Mouse (Mus musculus): Measurements from ENCODE around the gene Ccl5.

Ccl5 gene

DNA sequence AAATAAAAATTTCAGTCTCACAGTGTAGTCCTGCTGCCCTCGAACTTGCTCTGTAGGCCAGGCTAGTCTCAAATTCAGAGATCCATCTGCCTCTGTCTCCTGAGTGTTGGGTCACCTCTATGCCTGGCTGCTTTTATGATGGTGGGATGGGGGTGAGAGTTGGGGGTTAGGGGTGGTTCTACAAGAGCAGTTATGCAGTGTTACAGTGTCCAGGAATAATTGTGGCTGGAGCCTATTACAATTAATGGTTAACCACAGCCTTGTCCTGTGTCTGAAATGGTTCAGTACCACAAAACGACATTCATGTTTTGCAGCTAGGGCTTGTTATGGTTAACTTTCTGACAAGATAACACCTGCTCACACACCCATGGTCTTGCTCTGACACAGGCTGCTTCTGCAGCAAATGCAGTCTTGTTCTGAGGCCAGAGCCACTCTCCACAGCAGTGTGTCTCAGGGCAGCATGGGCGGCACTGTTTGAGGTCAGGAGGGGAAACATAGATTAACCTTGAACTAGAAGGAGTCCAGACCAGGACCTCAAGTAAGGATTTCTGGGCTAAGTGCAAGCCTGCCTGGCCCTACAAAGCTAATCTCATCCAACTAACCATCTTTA lies 8.5 kb upstream of the Ccl5 start:
- peak; percentile 53 for DNase-seq

DNA sequence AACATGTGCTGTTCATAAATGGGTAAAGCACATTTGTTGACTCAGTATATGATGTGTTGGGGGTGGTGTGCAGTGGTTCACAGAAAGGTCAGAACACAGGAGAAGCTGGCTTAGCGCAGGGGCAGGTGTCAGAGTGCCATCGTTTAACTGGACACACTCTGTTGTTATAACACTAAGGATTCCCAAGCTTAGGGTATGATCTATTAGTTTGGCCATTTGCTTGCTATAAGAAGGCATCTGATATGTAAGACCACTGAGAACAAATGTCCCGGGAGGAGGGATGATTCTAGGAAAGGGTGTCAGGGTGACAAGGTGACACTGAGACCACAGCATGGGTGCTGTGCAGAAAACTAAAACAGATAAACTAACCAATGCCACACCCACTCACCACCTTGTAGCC lies 6.5 kb upstream of the Ccl5 start:
- DNase-seq: no peak

DNA sequence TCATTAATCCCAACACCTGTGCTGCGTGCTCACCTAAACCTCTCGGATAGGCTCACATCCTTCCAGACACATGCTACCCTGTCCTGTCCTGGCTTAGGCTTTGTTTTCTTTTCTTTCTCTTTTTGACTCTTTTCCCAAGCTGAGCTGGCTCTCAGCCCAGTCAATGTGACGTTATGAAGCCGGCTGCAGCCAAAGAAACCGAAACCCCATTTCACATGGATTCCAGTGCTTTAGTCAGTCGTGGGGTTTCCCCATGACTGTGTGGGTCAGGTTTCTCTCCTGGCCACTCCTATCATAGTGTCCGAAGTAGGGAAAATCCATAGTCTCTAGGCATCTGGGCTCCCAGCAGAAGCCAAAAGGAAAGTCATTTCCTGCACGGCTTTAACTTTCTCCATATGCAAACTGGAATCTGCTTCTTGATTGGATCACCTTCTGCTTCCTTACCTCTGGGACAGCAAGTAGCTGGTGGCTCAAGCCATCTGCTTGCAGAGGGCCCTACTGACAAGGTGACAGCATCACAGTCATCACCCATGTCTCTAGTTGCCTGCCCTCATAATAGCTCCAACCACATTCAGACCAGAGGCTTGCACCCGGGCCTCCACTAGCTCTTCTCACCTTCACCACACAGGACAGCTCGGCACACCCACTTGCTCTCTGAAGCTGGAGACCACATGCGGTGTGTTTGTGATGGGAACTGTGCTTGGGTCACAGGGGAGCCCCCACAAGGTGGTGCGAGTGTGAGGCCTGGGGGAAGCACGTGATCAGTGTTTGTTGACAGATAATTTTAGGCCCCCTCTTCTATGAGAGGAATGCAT lies 4.5 kb upstream of the Ccl5 start:
- peak; percentile 87 for DNase-seq

DNA sequence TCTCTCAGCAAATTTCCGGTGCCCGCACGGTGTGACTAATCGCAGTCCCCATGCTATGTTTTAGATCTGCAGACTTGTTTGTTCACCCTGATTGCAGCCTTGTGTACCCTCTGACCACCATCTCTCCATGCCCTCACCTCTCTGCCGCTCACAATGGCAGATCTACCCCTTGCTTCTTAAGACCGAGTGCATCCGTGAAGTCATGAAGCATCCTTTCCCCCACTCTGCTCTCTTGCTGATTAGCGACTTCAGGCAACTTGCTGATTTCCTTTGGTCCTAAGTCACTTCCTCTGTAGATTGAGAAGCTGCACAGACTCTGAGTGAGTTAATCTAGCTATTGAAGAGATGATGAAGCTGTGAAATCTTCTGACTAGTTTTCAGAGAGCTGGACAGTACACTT lies 3.8 kb upstream of the Ccl5 start:
- DNase-seq: no peak

DNA sequence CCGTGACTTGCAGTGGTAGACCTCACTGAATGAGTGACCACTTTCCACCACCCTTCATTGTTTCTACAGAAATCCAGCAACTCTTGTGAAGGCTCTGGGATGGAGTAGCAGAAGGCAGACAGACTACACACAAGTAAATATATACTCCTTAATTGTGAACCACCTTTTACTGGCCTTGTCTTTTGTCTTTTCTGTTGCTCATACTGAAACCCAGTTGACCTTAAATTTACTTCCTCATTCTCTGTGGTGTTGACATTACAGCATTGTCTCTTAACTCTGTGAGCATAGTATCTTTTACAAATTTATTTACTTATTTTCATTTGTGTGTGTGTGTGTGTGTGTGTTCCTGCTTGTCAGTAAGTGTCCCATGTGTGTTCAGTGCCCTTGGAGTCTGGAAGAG lies 2.9 kb upstream of the Ccl5 start:
- DNase-seq: no peak

DNA sequence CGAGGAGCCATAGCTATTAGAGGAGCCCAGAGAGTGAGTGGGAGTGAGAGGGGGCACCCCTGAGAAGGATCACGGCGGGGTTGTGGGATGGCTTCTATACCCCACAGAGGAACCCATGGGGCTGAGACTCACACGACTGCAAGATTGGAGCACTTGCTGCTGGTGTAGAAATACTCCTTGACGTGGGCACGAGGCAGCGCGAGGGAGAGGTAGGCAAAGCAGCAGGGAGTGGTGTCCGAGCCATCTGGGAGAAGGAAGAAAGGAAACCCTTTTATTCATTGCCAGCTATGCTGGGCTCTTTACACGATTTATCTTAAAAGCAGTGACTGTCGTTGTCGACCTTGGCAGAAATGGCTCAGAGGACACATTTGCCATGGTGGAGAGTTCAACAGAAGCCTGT lies 1.3 kb downstream of the Ccl5 start:
- DNase-seq: no peak

DNA sequence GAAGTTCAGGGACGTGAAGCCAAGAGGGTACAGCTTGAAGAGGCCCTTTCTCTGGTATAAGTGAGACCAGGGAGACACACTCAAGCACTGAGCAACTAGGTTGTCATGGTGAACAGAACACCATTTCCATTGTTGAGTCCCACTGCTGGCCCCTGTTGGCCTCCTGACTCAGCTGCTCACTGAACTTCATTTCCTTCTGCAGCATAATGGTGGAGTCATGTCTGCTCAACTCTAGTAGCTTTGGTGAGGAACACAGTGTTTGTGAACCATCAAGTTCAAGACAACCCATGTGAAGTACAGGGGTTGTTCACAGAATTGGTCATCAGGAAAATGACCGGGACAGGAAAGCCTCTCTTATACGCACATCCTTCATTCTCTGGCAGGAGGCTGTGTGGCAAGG lies 8.2 kb downstream of the Ccl5 start, which contains the start of gene Heatr9:
Heatr9 (minus strand) TSS at position 101 of the 400 bp plus-strand sequence.
- DNase-seq: no peak

DNA sequence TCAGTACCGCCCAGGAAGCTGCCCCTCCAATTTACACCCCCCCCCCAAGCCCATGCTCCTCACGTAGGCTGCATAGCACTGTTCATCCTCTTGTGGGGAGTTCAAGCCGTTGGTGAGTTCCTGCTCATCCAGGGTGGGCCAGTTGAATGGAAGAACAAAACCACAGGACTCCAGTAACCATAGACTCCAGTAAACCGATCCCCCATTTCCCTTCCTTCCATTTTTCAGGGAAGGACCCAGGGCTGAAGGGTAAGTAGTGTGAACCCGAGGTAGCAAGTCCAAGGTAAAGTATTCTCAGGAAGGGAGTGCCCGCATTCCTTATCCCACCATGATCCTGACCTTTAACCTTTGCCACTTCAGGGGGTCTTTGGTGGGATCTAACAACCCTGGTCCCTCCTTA lies 11.9 kb downstream of the Ccl5 start:
- no peak for DNase-seq

DNA sequence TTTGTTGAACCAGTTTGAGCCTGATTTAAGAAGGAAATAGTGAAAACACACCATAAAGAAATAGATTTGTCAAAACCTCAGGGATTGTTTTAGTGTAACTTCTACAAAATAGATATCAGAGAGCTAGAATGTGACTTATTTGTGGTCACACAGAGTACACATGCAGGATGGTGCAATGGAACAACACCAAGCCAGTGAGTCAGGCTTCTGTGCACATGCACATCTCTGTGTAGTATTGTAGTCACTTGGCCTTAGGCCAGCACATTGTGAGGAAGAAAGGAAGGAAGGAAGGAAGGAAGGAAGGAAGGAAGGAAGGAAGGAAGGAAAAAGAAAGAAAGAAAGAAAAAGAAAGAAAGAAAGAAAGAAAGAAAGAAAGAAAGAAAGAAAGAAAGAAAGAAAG lies 13.2 kb downstream of the Ccl5 start:
- no peak for DNase-seq

DNA sequence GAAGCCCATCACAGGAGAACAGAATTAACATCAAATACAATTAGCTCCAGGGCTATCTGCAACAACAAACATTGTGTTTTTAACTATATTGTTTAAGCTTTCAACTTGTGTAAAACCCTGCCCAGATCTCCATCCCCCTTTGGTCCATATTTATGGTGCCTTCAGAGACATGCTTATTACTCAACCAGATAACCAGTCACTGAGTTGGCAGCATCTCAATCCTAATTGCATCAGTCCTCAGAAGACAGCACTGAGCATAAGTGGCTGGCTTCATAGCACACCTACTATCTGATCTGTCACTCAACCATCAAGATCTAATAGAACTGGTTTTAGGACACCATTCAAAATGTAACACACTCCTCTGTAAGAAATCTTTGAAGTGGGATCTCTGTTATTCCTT lies 20.8 kb downstream of the Ccl5 start:
- DNase-seq: no peak

DNA sequence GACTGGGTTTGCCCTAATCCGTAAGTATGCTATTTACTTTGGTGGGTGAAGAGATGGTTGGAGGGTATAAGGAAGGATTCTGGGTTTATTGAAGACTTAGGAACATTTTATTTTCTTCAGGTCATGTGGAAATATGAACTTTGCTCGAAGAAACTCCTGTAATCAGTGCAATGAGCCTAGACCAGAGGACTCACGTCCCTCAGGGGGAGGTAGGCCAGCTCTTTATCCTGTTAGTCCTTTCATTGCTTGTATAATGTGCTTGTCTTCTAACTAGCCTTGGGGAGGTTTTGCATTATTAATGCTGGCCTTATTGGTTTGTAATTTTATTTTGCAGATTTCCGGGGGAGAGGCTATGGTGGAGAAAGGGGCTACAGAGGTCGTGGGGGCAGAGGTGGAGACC lies 26.0 kb downstream of the Ccl5 start:
- DNase-seq: no peak

DNA sequence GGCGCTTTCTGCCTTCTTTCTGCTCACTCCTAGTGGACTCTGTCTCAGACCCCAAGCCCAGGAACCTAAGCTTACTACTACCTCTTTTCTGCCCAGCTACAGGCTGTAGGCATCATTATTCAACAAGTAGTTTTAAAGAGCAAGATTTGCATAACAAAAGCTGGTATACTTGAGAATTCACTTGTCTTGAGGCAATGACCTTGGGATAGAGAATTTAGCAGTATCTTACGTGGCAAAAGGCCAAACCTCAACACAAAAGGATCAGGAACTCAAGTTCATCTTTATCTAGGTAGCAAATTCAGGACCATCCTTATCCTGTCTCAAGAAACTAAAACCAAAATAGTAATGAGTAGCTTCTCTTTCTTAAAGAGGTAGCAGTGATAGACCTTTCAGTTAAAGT lies 34.7 kb downstream of the Ccl5 start:
- no peak for DNase-seq

DNA sequence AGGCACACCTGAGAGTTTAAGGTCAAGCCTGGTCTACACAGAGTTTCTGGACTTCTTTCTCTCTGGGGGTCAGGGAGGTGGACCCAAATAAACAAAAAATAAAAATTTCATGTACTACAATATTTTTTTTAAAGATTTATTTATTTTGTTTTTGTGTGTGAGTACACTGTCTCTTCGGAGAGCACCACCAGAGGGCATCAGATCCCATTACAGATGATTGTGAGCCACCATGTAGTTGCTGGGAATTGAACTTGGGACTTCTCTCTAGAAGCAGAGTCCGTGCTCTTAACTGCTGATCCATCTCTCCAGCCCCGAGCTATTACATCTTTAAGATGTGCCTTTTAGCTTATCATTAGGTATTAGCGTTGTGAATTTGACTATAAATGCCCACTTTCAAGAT lies 38.8 kb downstream of the Ccl5 start:
- no peak for DNase-seq
